Mouse (Mus musculus) retina, adult 2 months (tissue): ENCODE measurements around the gene Angpt4.

Experiments
- DNase-seq: peaks from one replicate; pipeline ENCODE4 v3.0.0-alpha.2; 2012; ENCODE audit warnings: low read depth, low spot score

The Angpt4 gene

DNA sequence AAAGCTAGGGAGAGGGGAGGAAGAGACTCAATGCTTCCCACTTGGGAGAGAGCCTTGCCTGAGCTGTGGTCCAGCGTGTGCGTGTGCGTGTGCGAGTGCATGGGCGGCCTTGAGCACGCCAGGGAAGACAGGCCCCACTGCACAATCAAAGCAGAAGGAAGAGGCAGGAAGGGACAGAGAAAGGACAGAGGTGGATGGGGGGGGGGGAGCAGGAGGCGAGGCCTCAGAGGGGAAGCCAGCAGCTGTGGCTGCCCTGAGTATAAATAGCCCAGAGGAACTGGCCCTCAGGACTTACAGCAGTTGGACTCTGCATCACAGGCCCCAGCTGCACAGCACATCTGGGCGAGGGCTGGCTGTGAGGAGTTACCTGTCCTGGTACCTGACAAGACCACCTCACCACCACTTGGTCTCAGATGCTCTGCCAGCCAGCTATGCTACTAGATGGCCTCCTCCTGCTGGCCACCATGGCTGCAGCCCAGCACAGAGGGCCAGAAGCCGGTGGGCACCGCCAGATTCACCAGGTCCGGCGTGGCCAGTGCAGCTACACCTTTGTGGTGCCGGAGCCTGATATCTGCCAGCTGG is at the start of gene Angpt4:
TSS of gene Angpt4 (plus strand) at position 292 of the 582 bp plus-strand sequence.
- DNase-seq: no peak

DNA sequence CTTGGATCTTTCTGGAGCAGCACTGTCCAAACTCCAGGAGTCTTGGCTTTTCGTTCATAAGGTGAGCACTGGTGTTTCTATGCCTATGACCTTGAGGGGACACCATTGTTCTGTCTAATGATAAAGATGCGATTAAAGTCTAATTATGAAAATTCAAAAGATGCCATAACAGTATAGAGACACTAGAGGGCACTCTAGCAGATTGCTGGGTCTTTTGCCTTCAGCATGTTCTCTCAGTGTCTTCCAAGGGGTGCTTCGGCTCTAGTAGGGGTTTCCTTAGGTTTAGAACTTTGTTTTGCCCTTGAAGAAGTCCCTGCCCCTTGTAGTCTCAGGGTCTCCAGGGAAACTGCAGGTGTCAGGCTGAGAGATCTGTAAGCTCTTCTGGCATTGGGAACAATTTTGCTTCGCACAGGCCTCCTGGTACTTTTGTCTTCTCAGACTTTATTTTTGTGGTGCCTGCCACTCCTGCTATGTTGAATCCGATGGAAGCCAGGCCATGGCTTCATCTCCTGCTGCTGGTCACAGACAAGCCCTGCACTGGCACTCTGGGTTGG is 48.7 kb upstream of the Angpt4 start:
- DNase-seq: no peak

DNA sequence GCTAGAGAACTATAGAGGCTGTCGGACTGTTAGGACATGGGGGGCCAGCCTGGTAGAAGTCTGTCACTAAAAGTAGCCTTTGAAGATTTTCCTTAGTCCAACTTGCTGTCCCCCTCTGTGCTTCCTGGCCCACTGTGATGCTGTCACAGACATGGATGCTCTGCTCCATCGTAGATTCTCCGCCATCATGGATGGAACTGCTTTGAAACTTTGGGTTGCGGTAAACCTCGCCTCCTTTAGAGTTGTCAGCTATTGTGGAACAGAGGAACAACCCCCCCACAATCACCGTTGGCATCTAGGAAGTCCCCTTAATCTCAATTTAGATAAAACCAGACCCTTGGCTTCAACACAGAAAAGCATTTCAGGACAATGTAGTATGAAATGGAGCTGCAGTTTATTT is 46.1 kb upstream of the Angpt4 start:
- DNase-seq: no peak

DNA sequence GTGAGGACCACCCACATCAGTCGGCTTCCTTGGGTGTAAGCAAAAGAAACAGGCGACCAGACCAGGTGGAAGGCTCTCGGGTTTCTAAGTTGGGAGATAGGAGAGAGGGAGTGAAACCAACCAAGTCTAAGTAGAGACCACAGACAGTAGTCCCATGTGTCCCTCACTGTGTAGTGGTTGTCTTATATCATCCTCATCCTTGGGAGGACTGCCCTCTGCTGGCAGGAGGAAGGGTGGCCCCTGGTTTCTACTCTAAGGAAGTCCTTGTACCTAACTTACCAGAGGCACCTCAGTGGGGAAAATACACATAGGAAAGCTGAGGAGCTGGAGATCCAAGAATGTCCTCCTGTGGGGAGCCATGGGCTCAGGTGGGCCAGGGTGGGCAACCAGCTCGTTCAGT is 44.5 kb upstream of the Angpt4 start:
- peak; percentile 18 for DNase-seq

DNA sequence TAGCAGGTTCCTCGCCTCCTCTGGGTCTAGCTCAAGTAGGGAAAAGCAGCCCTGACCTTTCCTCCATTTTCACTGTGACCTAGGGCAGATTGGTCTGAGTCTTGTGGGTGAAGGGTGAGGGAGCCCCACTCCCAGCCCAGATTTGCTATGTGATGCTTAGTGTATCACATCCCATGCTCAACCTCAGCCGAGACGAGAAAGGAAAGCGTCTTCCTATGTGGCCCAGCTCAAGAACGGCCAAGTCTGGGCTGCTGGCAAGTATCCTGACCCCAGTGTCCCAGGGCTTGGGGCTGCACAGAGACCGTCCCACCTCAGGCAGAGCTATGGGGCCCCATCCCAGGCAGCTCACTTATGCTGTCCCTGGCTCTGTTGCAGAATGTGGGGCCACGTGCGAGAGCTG is 42.8 kb upstream of the Angpt4 start:
- no peak for DNase-seq

DNA sequence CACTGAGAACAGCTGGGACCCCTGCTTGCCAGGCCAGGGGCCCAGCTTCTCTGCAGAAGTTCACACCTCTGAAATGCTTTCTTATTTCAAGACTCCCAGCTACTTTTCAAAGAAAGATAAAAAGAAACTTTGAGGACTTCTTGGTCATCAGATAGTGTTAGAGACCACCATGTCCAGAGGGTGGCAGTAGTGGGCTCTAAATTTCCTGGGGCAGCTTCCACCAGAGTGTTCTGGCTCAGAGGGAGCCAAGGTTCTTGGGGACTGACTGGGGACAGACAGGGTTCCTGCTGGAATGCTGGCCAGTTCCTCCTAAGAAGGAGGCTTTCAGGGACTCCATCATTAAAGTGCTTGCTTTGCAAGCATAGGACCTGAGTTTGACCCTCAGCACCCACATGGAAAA is 36.5 kb upstream of the Angpt4 start:
- no peak for DNase-seq

DNA sequence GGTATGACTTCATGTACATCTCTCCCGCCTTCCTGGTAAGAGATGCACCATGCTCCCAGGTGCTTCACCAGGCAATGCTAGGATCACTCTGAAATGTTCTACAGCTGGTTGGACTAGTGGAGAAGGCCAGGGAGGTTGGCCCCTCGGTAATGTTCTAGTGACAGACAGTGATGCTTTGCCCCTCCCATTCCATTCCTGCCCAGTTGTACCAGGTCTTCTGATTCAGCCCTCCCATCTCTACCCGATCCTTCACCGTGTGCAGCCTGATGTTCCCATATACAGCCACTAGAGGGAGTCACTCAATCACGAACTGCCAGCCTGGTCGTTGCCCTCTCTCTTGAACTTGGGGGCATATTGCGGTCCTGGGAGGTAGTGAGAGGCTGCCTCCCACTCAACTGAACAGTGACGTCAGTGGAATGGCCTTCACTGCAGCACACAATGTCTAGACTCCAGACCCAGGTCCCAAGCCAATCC is 35.0 kb upstream of the Angpt4 start:
- DNase-seq: peak; percentile 37

DNA sequence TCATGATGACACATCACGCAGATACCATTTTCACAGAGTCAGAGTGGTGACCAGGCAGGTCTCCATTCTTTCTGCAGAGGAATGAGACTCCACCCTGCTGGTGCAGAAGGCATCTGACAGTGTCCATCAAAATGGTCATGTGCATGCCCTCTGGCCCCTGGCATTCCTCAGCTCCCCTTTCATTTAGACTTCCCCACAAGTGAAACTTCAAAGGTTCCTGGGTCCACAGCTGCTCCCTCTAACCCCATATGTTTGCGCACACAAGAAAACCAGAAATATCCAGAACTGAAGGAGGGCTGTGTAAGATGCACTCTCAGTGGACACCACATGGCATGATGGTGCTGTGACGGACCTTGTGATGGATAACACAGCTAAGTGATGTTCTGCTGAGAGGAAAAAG is 32.4 kb upstream of the Angpt4 start:
- DNase-seq: no peak

DNA sequence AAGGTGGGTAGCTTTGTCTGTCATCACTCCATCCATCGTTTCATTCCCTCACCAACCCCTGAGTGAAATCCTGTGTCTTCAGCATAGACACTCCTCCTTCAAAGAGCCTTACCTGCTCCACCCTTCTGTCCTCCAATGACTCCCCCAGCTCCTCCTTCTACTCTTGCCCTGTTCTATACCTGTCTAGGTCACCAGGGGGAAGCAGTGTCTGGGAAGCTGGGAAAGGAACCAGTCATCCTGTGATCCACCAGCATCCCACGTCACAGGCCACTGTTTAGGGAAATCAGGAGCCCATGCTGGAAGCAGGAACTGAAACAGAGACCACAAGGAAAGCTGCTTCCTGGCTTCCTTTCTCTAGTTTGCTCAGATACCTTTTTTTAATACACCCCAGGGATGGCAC is 31.2 kb upstream of the Angpt4 start:
- no peak for DNase-seq

DNA sequence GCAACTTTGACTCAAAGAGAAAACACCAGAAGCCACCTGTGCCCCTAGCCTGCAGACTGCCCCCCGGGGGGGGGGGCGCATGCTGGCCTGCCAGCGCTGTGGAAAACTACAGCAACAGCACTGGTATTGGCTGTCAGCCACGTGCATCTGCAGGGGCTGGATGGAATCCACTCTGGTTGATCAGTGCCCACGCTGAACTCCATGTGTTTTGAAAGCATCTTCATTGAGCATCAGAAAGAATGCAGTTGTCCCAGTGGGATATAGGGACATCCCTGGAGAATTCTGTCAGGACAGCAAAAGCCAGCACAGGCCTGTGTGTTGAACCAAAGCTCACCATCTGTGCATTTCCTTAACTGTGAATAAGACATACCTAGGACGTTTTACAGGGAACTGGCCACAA is 20.0 kb upstream of the Angpt4 start:
- DNase-seq: no peak

DNA sequence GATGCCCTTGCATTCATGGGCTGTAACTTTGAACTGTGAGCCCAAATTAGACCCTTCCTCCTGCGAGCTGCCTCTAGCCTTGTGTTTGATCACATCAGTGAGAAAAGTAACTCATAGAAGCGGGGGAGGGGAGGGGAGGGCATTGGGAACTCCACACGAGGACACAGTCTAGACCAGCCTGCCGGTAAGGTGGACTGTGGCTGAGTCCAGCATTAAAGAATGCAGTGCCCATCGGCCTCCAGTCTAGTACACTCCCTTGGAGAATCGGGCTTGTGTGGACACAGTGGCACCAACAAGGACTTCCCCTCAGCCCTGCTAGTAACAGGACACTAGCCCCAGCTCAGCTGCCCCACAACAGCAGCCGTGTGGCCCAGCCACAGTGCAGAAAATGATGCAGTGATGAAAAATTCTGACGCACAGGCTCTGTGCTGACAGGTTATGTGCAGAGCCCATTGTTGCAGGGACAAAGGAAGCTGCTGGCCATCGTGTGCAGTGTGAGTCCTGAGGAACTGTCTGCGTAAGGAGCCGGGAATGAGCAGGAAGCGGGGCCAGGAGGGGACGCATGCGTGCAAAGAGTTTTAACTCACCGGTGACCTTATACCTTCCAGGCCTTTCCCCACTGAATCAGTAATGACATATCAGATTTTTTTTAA is 17.8 kb upstream of the Angpt4 start:
- no peak for DNase-seq

DNA sequence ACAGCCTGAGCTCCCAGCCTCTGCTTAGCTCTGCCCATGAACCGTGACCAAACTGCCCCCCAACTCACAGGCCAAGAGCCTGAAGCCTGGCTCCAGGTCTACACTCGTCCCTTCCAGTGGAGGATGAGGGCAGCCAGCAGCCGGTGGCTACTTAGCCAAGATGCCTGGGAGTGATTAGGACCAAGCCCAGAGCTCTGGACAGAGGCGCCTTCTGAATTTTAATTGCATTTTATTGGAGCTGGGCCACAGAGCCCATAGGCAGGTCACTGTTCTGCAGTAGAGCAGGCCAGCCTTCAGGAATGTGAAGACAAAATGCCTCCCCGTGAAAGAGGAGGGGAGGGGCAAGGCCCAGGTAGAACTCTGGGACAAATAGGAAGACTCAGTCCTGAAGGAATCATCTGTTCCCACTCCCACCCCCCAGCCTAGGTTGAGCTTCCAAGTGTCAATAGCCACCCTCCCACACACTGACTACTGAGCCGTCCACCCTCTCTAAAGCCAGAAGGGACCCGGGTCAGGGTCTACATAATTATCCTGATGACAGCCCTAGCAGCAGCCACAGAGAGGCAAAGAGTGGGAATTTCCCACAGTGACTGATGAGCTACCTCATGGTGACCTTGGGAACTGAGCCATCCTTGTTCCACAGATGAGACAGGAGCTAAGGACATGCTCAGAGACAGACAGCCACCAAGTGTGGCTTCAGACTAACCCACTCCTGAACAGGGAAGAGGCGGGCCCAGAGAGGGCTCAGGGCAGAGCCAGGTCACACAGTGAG is 16.6 kb upstream of the Angpt4 start:
- DNase-seq: no peak

DNA sequence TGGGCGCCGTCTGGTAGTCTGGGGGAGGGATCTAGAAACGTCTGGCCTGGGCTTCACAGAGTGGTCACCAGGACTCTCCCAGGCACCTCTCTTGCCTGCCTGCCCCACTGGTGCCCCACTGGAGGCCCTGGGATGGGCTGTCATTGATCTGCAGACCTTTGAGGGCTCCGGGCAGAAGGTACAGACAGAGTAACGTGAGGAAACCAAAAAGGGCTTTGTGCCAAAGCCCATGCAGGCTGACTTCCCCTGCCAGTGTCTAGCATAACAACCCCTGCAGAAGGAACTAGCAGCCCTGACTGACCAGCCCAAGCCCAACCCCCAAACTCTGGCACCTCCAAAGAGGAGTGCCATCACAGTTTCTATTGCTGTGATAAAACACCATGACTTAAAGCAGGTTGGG is 15.1 kb upstream of the Angpt4 start:
- DNase-seq: no peak

DNA sequence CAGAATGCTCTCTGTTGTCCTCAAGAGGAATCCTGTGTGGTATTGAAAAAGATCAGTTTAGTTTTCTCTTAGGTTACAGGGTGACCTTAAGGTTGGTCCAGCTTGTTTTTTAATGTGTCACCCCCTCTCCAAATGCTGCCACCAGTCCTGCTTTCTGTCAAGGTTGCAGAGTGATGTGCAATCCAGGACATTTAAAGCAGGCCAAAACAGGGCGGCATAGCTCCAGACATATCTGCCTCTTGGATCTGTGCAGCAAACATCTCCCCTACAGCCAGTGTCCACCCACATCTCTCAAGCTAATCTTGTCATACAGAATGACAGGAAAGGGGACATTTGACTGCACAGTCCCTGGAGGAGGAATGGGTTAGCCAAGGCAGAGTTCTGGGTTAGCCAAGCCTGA is 12.9 kb upstream of the Angpt4 start:
- DNase-seq: no peak

DNA sequence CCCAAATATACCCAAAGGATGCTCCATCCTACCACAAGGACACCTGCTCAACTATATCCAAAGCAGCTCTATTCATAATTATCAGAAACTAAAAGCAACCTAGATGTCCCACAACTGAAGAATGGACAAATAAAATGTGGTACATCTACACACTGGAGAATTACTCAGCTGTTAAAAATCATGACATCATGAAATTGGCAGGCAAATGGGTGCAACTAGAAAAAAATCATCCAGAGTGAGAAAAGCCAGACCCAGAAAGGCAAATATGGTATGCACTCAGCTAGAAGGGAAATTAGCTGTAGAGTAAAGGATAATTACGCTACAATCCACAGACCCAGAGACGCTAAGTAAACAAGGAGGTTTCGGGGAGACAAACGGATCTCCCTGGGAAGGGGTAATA is 10.2 kb upstream of the Angpt4 start:
- DNase-seq: no peak

DNA sequence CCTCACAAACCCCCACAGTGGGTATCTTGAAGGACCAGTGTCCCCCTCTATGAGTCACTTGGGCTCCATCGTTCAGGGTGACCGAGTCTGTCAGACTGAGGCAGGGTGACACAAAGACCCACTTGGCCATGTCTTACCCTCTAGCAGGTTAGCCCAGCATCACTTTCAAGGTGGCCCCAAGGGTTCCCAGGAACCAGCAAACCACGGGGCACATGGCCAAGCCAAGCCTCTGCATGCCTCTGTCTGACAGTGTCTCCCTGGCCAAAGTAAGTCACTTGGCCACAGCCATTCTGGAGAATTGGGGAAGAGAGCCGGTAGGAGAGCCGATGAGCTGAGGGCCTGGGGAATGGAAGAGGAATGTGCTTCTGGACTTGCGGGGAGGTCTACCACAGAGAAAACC is 7.7 kb upstream of the Angpt4 start:
- no peak for DNase-seq

DNA sequence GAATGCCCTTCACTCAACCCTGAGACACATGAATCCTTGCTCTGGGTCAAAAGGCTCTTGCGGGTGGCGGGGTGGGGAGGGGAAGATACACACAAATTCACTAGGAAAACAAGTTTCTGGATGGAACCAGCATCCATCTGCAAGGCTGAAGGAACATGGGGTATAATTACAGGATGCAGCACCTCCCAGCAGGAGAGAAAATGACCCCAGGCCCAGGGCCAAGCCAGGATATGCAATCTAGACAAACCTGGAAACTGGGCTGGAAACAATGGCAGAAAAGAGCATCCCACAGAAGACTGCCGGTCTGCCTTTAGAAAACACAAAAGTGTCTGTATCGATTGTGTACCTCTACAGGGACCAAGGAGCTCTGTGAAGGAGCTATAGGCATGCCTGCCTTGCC is 7.1 kb upstream of the Angpt4 start:
- no peak for DNase-seq

DNA sequence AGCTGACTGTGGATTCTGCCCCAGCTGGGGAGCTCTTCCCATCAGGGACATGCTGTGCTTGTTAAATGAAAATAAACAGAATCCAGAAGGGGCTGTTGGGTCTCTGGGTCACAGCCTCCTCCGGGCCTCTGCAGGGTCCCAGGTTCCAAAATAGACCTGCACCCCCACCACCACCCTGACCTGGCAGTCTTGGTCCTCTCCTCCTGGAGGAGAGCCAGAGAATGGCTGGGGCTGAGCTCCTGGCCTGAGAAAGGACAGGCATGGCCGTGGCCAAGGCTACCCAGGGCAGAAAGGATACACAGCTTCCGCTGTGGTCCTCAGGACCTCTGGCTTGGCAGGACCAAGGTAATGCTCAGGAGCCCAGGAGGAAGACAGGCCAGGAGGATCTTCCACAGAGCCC is 6.4 kb upstream of the Angpt4 start:
- no peak for DNase-seq

DNA sequence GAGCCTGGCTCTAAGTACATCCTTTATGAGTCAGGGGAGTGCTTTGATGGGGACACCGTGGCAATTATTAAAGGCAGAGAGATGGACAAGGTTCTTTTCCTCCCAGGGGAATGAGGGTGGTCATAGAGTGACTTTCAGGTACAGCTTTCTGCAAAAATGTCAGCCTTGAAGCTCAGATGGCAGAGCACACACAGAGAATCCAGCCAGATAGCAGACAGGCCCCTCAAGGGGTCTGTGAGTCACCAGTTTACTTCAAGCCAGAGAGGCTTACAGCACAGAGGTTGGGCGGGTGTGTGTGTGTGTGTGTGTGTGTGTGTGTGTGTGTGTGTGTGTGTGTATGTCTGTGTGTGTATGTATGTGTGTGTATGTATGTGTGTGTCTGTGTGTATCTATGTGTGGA is 4.0 kb upstream of the Angpt4 start:
- no peak for DNase-seq

DNA sequence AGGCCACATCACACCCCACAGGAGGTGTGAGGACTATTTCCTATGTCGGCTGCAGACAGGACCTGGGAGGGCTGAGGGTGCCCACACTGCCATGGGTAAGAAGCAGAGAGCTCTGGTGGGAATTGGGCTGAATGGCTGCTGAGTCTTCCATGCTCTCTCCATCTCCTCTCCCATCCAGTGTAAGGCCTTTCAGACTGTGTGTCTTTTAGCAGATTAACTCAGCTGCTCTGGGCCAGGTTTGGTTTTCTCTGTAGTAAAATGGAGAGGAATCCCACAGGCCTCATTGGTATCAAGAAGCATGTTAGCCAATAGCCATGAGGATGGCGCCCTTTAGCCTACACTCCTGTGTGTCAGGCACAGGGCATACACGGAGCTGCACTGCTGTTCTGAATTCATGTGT is 1.6 kb upstream of the Angpt4 start:
- DNase-seq: no peak

DNA sequence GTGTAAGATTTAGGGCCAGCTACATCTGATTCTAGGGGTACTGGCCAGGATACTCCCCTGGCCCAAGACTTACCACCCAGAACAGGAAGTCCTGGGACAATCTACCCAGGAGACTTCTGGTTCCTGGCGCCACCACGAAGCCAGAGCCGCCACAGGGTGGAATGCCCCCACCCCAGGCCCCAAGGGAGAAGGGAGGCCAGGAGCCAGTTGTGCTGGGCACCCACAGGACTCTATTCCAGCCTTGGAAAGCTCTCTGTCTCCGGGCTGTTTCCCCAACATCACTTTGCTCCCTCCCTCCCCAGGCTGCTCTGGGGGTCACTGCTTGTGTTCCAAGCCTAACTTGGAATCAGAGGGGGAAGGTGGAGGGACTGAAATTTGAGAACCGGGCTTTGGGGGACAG is 512 bp upstream of the Angpt4 start:
- no peak for DNase-seq

DNA sequence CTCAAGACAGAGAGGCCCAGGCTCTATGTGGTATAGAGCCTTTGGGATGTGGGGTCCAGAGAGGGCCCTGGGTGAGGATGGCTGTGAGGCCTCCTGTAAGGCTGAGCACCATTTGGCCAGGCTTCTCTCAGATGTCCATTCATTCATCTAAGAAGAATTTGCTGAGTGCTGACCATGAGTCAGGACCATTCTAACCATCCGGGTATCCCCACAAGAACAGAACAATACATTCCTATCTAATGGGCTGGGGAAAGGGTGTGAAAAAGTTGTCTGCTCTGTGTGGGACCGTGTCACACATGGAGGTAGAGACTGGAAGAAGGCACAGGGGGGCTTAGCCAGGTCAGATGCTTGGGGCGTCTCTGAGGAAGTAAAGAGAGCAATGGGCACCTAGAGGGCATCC is 741 bp downstream of the Angpt4 start:
- DNase-seq: no peak

DNA sequence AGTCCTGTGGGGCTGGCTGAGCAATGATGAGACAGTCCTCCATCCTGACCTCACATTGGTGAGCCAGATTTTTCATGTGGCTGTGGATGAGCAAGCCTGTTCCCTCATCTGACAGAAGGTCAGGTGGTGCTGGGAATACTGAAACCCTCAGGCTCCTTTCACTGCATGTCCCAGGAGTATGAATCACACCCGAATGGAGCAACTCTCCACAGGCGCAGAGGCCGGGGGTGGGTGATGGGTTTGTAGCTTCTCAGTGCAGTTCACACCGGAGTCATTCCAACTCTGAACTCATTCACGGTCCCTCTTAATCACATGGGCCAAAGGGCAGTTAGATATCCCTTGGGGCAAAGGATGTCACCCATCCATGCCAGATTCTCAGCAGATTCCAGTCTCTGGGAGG is 3.1 kb downstream of the Angpt4 start:
- no peak for DNase-seq
